Mouse (Mus musculus) cerebellum, postnatal 25 days (tissue): Measurements from ENCODE around the gene Olfr771.
"Not testable (repeated sequence)": the region's sequence is repeated elsewhere in the genome, so short reads cannot be mapped to it uniquely, and the experiment has no call there.

Experiments
- DNase-seq, 2 experiments: peaks; one replicate each; pipeline ENCODE4 v3.0.0; 2021; ENCODE audit warnings: mixed read lengths in 2 of 2

Gene Olfr771

DNA sequence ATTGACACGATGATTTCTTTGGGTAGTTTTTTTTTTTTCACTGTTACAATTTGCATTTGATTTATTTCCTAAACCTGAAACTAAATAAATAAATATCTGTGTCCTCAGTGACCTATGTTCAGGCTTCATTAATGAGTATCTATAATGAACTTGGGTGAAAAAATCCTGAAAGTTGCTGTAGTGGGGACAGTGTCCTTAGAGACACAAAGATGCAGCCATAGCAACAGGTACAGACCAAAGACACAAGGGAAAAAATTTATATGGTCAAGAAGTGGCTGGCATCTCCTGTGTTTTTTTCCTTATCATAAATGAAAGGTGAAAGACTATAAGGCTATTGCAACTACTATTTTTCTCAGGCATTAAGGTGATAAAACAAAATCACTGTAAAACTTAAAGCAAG is at the start of gene Olfr771:
Gene Olfr771, minus strand, starts transcription at position 101 of the 400 bp plus-strand sequence.
- no peak for DNase-seq

DNA sequence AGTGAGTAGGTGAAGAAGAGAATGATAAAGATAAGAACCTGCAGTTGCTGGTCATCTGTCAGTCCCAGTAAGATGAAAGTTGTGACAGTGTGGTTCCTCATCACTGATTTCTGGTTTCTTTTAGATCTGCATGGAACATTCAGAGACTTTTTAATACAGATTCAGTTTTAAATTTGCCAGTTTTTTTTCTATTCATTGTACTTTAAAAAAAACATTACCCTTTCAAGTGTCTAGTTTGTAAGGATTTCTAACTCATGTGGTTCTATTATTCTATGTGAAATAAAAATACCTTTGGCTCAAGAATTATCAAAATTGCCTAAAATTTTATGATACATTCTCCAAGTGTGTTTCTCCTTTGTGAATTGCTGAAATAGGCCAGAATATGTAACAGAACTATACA is 22.8 kb upstream of the Olfr771 start, which contains the start of gene Olfr773:
Gene Olfr773, minus strand, starts transcription at position 101 of the 400 bp plus-strand sequence.
- not testable (repeated sequence) for DNase-seq

DNA sequence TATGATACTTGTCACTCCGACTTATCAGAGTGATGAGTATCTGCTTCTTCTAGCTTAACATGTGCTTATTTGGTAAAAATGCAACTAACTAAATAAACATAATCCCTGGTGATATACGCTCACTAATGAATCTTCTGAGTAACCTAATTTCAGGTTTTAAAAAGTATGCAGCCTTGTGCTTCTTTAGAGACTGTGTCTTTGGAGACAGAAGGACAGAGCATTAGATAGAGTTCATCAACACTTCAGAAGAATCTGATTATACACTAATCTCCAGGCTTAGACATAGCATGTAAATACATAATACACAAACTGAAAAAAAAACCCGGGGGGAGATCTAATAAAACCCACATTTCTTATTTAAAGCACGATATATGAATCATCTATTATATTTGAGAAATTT is 13.3 kb upstream of the Olfr771 start, which contains the start of gene Olfr772:
Gene Olfr772, minus strand, starts transcription at position 101 of the 400 bp plus-strand sequence.
- DNase-seq, result not testable (repeated sequence)

DNA sequence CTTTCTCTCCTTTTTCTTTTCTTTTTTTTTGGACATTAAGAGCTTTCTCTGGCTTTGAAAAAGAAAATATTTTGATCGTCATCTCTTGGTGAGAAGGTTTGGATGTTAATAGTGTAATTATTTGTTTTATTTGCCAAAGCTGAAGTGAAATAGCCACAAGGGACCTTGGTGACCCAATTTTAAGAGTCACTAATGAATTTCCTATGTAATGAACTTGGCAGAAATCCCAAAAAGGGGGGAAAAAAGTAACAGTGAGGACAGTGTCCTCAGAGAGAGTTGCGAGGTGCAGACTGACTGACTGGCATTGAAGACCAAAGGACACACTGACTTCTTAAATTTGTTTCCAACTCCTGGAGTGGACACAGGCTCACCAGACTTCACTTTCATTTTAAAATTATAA is 25.7 kb downstream of the Olfr771 start, which contains the start of gene Olfr770:
Gene Olfr770, minus strand, starts transcription at position 101 of the 400 bp plus-strand sequence.
- no peak for DNase-seq

DNA sequence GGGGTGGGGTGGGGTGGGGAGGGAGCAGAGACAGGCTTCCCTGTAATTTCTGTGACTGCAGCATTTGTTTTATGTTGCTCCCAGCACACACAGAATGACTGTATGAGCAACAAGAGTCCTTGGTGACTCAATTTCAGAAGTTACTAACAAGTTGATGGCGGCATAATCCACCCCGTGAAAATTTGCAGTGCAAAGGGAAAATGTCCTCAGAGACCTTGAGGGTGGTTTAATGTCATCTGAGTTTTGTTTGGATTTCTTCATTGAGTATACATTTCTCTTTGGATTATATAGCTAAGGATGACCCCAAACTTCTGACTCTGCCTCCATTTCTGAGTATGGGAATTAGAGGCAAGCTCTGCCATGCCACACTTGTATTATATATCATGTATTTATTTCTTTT is 46.8 kb downstream of the Olfr771 start, which contains the start of gene Olfr769:
Gene Olfr769, minus strand, starts transcription at position 101 of the 400 bp plus-strand sequence.
- no peak for DNase-seq

DNA sequence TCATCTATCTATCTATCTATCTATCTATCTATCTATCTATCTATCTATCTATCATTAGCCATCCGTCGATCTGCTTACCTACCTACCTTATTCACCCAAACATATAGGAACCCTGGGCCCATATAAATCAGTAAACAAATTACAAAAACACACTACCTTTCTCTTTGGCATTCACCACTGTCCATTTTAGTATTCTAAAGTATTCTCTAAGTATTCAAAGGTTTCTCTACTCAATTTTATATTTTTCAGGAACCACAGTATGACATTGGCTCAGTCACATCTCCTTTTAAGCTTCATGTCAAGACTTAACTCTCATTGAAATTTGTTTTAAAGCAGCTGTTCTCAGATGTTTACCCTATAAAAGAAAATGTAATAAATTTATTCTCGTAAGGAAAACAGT is 49.4 kb downstream of the Olfr771 start:
- no peak for DNase-seq
